Mouse (Mus musculus) cerebellum, adult 2 months (tissue): ENCODE measurements around the gene Slc5a11.

Source experiments
- CTCF ChIP-seq: fragments of 200-500 bp; IDR thresholded peaks from 2 replicates; pipeline ENCODE4 v1.5.1; 2011; ENCODE audit warnings: low read depth, mild to moderate bottlenecking, control low read depth, low read length, moderate library complexity, borderline replicate concordance; ENCODE audit not compliant: insufficient read depth
- POLR2A ChIP-seq: fragments of 200-500 bp; IDR thresholded peaks from 2 replicates; pipeline ENCODE4 v1.6.1; 2011; ENCODE audit warnings: low read length, control low read depth, borderline replicate concordance; ENCODE audit not compliant: insufficient read depth

GRCm38 (mm10) chr7:123240064-123240463 lies 25.5 kb downstream of the Slc5a11 start:
- TF ChIP-seq CTCF (no peak), POLR2A (no peak)
